Mouse (Mus musculus): ENCODE measurements around the gene Gm17542. TPM values are rescaled to one million over a fixed set of nuclear protein-coding genes. Genes with fewer than 3 reads are reported as not detected.

The Gm17542 gene
- polyA plus RNA-seq, 1 experiment from 2014 or later = not detected

GRCm38 (mm10) chr10:58673278-58674061 is 44.5 kb downstream of the Gm17542 start:
- Histone ChIP-seq H3K4me2 (replicated peaks; ENCODE audit: low read depth, low read length) (peak overlapping the region; percentile 23), H3K27me3 (replicated peaks; ENCODE audit: insufficient read depth, low read length) (no peaks in the 10 kb centered on the region), H3K4me3 (ENCODE audit: low read depth, low read length) (peak overlapping the region; percentile 17; the same call in 1 of the 2 replicates), H3K36me3 (ENCODE audit: insufficient read depth, low read length) (no peaks in the 10 kb centered on the region), H3K4me1 (ENCODE audit: insufficient read depth, low read depth, low read length) (no peaks in the 10 kb centered on the region), H3K9me3 (ENCODE audit: low read length) (no peaks in the 10 kb centered on the region), H3K9ac (replicated peaks; ENCODE audit: low read depth) (no peak overlapping the region), H3K27ac (ENCODE audit: low read length) (no peak overlapping the region)
- peak; percentile 57 for ATAC-seq
- TF ChIP-seq CTCF (IDR thresholded peaks at IDR 0.05) = peak; percentile 83
- no peak for TF ChIP-seq EP300 (IDR thresholded peaks at IDR 0.05)
- DNase-seq (ENCODE audit: low spot score) = peak; percentile 83
- WGBS = 30% methylated on average over 15 of the region's 15 CpGs

GRCm38 (mm10) chr10:58672557-58673277 is 45.3 kb downstream of the Gm17542 start:
- WGBS = 75% methylated on average over 10 of the region's 10 CpGs
- Histone ChIP-seq H3K27ac (ENCODE audit: low read length) (no peak overlapping the region), H3K36me3 (ENCODE audit: insufficient read depth, low read length) (no peaks in the 10 kb centered on the region), H3K27me3 (replicated peaks; ENCODE audit: insufficient read depth, low read length) (no peaks in the 10 kb centered on the region), H3K4me3 (ENCODE audit: low read depth, low read length) (no peak overlapping the region), H3K9ac (replicated peaks; ENCODE audit: low read depth) (no peak overlapping the region), H3K9me3 (ENCODE audit: low read length) (no peaks in the 10 kb centered on the region), H3K4me1 (ENCODE audit: insufficient read depth, low read depth, low read length) (no peaks in the 10 kb centered on the region), H3K4me2 (replicated peaks; ENCODE audit: low read depth, low read length) (no peak overlapping the region)
- no peak for DNase-seq (ENCODE audit: low spot score)
- no peak for ATAC-seq
- TF ChIP-seq CTCF (IDR thresholded peaks at IDR 0.05) (no peak), EP300 (IDR thresholded peaks at IDR 0.05) (no peak)

GRCm38 (mm10) chr10:58663868-58664267 is 54.1 kb downstream of the Gm17542 start:
- no peaks in the 10 kb centered on the region for H3K4me1 ChIP-seq (ENCODE audit: insufficient read depth, low read depth, low read length)
- no peaks in the 10 kb centered on the region for H3K27me3 ChIP-seq (replicated peaks; ENCODE audit: insufficient read depth, low read length)
- DNase-seq (ENCODE audit: low spot score) (no peak), ATAC-seq (no peak)
- no peak overlapping the region for H3K4me2 ChIP-seq (replicated peaks; ENCODE audit: low read depth, low read length)
- H3K9ac ChIP-seq (replicated peaks; ENCODE audit: low read depth) = no peak overlapping the region
- 81% methylated on average over 5 of the region's 5 CpGs for WGBS
- no peak overlapping the region for H3K27ac ChIP-seq (ENCODE audit: low read length)
- no peaks in the 10 kb centered on the region for H3K36me3 ChIP-seq (ENCODE audit: insufficient read depth, low read length)
- no peaks in the 10 kb centered on the region for H3K9me3 ChIP-seq (ENCODE audit: low read length)
- TF ChIP-seq CTCF (IDR thresholded peaks at IDR 0.05) (no peak), EP300 (IDR thresholded peaks at IDR 0.05) (no peak)
- no peak overlapping the region for H3K4me3 ChIP-seq (ENCODE audit: low read depth, low read length)

Other genes starting within 250 kb of the Gm17542 start
- gene Ccdc138, start 220.3 kb downstream of the Gm17542 start, polyA plus RNA-seq (2015; fragmentation: Nextera tagmentation; extraction: Ambion mirVana) = 3.0 and 4.2 TPM in 2 replicates
- 0.51 and 0.64 TPM in 2 replicates for gene Edar, start 42.6 kb downstream of the Gm17542 start, polyA plus RNA-seq (2015; fragmentation: Nextera tagmentation; extraction: Ambion mirVana)
- gene Sh3rf3, start 95.1 kb upstream of the Gm17542 start, polyA plus RNA-seq (2015; fragmentation: Nextera tagmentation; extraction: Ambion mirVana) = 2.0 TPM in 2 replicates